Mouse (Mus musculus): ENCODE measurements around the gene Ell.

Ell gene

DNA sequence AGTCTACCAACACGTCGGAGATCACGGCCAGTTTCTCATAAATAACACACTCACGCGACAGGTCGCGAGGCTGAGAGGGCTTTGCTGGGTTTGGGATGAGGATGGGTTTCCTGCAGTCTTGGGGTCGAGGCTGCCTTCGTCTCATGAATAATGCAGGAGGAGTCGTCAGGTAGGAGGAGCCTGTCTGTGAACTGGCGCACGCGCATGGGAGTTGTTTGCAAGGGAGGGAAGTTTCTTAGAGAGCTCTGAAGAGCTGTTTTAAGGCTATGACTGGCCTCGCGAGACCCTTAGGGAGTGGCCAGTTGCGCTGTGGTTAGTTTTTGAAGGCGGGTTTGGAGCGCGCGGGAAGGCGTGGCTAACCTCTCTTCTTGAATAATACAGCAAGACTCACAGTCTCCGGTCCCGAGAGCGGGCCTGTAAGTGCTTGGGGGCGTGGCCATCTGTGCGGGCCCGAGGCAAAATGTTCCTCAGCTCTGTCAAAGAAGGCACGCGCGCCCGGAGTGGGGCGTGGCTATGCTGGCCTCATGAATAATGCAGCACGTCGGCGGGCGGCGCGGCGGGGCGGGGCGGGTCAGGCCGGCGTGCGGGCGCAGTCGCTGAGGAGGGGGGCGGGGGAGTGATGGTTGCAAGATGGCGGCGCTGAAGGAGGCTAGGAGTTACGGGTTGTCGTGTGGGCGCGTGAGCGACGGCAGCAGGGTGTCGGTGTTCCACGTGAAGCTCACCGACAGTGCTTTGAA lies at the start of gene Ell:
Ell (plus strand) TSS at position 381 of the 737 bp plus-strand sequence.
- peak; percentile 100 for DNase-seq

DNA sequence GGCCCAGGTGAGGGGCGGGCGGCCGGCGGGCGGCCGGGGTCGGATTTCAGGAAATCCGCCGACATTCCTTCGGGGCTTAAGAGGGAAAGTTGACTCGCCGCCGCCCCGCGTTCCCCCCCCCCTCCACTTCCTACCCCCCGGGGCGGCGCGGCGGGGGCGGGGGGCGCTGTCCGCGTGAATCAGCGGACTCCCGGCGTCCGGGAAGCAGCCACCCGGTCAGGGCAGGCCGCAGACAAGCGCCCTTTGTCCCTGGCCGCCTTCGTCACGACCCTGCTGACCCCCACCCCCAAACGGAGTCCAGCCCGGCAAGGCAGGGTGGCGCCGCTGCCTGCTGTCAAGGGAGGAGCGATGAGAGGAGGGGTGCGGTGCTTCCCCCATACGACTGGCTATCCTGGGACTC lies 49.7 kb upstream of the Ell start:
- no peak for DNase-seq

DNA sequence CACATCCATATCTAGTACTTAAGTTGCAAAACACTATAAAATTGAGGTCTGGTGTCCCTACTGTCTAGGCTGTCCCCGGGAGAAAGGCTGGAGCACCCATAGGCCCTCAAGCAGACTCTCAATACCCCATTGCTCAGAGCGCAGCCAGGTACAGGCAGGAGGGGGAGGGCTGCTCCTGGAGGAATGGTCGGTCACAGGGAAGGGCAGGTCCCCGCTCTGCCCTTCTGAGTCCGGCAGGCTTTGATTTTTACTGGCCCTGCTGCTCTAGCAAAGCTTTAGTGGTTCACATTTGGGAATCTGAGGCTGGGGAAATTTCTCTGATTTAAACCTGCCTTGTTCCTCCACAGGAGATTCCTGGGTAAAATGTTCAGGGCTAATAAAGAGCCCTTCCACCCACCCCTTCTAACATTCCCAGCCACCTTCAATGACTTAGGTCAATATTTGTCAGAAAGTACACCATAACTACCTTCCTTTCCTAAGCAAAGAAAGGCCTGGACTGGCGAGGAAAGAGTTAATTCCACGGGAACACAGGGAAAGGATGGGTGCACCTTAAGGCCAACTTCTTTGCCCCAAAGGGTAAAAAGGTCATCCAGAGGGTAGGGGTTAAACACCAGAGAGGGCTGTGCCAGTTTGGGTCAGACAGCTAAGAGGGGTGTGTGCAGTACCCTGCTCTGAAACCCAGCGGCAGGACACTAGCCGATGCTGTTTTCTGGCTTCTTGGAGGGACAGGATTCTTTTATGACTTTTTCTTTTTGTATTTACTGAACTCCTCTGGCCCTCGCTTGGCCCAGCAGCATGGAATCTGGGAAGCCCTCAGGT lies 49.0 kb upstream of the Ell start:
- DNase-seq, result no peak

DNA sequence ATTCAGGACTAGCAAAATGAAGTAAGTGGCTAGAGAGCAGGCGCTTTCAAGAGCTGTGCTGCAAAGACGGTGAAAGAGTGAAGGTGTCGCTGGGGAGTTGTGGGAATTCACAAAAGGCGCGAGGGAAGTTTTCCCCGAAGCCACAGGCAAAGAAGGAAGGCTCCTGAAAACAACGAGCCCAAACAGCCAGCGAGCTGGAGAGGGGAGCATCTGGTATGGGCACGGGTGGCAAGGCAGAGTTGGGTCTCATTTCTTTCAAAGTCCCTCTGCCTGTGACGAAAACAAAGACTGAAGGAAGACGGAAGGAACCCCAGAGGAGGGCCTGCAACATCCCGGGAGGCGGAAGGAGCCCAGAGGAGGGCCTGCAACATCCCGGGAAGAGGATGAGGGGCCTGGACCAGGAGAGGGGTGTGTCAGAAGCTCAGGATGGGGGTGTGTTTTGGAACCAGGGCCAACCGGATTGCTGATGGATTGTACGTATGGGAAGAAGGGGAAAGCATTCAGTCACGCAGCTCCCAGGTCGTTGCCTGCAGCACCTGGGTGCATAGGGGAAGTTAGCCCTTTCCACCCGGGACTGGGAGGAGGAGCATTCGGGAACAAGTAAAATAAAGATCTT lies 48.3 kb upstream of the Ell start:
- no peak for DNase-seq

DNA sequence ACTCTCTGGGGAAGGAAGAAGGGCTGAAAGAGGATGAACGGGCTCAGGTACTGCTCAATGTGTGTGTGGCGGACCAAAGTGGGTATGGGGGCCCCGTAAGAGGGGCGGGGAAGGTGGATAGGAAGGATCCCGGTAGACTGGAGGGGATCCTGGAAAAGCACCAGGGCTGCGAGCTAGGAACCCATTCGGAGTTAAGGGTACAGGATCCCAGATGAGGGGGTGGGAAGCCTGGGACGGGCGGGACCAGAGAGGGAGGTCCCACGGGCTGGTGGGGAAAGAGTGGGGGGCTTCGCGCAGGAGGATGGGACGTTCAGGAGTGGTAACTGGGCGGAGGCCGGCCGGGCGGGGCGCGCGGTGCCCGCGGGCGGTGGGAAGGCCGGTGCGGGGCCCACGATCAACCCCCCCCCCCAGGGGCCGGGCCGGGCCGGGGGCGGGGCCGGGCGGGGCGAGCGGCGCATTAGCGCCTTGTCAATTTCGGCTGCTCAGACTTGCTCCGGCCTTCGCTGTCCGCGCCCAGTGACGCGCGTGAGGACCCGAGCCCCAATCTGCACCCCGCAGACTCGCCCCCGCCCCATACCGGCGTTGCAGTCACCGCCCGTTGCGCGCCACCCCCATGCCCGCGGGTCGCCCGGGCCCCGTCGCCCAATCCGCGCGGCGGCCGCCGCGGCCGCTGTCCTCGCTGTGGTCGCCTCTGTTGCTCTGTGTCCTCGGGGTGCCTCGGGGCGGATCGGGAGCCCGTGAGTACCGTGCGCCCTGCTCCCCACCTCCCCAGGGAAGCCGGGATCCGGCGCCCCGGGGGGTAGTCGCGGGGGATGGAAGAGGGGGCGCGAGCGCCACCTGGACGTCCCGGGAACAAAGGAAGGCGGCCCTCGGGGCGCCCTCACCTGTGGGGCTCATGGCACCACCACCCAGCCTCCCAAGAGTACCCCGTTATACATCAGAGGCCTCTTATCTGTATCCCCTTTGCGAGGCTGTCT lies 46.3 kb upstream of the Ell start, which contains the start of gene Crlf1:
Crlf1 (plus strand) TSS at position 495 of the 977 bp plus-strand sequence.
- DNase-seq, result no peak

DNA sequence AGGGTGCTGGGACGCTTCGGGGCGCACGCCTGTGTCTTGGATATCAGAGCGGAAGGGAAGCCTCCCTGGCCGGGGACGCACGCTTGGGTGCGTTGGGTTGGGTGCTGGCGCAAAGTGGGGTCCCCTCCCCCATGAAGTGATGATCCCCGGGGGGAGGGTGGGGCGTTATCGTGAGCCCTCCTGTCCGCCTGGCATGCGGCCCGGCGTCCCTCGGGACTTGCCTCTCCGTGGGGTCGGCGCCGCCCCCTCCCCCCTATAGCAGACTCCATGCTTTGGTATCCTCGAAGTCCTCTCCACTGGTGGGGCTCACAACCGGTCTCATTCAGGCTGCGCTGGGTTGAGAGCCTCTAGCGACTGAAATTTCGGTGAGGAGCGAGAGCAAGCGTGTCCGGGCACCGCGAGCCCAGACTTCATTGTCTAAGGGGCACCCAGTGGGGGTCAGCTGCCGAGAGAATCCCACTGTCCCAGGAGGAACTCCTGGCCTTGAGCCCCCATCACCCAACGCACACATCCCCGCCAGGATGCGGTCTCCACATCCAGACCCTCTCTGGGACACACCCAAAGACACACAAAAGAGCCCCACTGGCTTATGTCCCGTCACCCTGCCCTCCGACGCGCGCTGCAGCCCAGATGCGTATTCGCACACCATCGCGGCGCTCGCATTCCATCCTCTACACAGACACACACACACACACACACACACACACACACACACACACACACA lies 45.4 kb upstream of the Ell start:
- no peak for DNase-seq

DNA sequence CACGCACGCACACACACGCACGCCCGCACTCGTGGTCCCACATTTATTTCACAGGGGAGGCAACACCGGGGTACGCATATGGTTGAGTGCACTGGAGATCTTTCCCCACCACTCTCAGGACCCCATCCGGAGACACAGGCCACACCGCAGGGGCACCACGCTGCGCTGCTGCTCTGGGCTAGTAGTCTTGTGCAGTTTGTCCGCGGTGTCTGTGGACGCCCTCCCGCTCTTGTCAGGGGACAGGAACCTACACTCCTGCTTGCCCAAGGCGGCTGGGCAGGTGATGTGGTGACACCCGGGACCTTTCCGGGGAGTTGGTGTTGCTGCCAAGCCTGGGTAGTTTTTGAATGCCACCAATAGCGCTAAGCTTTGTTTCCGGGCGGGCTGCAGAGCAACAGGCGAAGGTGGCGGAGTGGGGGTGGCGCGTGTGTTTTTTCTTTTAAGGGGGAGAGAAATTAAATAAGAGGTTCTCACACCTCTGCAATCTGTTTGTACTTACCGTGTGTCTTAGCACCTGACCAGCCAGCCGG lies 44.8 kb upstream of the Ell start:
- DNase-seq, result no peak

DNA sequence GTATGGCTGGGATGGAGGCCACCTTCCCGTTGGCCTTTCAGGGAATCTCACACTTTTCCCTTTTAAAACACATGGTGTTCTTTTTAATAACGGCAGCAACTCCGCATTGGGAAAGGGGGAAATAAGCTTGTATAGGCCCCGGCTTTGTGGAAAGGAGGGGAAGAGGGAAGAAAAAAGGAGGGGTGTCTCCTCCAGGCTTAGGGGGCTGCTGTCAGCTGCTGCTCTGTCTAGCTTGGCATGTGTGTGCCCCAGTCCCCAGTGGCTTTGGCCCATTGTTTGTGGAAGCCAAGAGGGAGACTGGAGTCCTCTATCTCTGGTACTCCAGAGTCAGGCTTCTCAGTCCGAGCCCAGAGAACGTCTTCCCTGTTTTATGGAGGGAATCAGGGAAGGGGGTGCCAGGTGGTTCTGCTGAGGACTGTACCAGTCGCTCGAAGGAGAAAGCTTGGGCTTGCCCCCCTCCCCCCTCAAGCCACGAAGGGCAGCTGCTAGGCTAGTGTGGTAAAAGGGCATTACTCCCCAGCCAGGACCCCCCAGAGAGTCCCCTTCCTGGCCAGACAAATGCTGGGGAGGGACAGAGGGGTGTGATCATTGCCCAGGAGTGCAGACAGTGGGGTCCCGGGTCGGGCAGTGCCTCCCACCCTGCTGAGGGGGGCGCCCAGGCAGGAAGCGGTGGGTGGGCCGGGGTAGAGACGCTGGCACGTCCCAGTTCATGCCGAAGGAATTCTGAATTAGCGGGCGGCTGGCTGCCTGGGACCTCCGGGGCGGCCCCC lies 44.1 kb upstream of the Ell start:
- no peak for DNase-seq

DNA sequence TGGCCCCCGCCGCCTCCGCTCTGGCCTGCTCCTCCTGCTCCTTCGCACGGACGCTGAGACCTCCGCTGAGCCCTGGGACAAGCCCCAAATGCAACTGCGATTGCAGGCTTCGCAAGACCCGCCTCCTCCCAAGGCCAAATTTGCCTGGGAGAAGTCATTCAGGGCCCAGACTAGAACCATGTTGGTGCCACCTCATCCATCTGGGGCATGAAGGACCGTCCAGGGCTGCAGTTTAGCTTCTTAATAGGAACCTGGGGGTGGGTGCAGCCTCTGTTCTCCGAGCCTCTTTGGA lies 43.5 kb upstream of the Ell start:
- no peak for DNase-seq

DNA sequence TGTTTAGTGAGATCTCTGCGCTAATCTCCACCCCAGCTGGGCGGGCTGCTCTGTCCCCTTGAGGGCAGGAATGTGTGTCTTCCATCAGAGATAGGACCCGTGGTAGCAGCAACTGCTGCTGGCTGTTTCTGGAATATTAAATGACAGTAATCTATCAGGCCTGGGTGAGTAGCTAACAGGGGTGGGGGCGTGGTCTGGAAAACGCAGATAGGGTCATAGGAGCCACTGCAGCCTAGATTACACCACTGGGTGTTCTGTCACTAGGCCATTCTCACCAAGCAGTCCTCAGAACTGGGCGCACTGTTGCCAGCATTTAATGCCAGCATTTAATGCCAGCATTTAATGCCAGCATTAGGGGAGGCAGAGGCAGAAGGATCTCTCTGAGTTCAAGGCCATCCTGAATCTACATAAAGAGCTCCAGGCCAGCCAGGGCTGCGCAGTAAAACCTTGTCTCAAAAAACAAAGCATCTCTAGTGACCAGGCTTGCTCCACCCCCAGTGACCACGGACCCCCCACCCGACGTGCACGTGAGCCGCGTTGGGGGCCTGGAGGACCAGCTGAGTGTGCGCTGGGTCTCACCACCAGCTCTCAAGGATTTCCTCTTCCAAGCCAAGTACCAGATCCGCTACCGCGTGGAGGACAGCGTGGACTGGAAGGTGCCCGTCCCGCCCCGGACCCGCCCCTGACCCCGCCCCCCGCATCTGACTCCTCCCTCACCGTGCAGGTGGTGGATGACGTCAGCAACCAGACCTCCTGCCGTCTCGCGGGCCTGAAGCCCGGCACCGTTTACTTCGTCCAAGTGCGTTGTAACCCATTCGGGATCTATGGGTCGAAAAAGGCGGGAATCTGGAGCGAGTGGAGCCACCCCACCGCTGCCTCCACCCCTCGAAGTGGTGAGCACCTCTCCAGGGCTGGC lies 38.6 kb upstream of the Ell start:
- no peak for DNase-seq

DNA sequence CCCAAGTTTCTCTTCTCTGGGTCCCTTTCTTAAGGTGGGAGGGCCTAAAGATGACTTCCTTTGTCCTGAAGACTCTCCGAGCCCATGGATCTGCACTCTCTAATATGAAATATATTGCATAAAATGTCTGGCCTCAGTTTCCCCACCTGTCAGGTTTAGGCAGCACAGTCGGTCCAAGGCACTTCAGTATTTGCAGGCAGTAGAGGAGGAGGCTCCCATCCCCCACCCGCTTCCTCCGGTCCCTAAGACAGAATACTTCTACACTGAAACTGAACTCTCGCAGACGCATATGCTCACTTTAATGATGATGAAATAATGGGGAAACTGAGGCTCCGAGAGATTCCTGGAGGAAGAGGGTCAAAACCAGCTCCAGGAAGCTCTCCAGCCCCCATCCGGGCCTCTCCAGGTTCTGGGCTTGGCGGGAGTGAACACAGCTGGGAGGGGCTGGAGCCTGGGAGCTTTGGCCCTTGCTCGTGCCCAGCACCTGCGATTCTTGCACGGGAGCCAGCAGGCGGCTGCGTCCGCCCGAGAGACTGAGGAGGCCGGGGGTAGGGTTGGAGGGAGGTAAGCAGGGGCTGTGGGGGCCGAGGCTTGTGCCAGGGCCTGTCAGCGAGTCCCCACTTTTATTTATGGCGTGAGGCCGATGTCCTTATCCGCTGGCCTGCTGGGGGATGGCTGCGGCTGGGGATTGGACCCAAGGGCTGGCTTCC lies 37.3 kb upstream of the Ell start:
- no peak for DNase-seq

DNA sequence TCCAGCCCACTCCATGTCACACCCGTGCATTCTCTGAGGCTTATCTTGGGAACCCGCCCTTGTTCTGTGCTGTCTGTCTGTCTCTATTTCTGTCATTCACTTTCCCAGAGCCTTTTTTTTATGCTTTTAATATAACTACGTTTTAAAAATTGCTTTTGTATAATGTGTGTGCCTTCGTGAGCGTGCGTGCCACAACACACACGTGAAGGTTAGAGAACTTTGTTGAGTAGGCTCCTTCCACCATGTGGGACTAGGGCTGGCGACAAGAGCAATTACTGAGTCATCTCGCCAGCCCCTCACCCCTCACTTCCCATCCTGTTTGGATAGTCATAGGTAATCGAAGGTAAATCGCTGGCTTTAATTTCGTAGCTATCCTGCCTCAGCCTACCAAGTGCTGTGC lies 36.7 kb upstream of the Ell start:
- no peak for DNase-seq

DNA sequence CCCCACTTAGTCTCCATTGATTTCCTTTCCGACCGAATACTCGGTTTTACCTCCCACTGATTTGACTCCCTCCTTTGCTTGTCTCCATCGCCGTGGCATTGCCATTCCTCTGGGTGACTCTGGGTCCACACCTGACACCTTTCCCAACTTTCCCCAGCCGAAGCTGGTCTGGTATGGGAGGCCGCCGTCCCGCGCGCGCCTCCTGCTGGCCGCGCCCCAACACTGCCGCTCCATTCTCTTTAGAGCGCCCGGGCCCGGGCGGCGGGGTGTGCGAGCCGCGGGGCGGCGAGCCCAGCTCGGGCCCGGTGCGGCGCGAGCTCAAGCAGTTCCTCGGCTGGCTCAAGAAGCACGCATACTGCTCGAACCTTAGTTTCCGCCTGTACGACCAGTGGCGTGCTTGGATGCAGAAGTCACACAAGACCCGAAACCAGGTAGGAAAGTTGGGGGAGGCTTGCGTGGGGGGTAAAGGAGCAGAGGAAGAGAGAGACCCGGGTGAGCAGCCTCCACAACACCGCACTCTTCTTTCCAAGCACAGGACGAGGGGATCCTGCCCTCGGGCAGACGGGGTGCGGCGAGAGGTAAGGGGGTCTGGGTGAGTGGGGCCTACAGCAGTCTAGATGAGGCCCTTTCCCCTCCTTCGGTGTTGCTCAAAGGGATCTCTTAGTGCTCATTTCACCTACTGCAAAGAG lies 36.1 kb upstream of the Ell start:
- no peak for DNase-seq

DNA sequence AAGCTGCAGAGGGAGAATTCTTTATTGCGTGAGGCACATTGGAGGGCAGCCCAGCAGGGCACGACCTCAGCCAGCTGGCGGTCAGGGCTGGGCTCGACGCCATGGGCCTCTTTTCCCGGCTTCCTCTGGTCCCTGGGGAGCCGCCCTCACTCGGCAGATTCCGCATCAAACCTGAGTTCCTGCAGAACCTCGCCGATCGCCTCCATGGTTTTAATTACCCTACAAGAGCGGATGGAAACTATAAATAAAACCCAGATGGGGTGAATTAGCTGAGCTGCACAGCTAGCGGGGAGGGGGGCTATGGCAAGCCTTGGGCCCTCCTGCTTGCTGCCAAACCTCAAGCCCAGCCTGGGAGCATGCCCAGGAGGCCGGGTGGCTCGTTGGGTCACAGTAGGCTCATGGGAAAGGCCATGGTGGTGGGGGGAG lies 35.0 kb upstream of the Ell start:
- DNase-seq, result peak; percentile 56

DNA sequence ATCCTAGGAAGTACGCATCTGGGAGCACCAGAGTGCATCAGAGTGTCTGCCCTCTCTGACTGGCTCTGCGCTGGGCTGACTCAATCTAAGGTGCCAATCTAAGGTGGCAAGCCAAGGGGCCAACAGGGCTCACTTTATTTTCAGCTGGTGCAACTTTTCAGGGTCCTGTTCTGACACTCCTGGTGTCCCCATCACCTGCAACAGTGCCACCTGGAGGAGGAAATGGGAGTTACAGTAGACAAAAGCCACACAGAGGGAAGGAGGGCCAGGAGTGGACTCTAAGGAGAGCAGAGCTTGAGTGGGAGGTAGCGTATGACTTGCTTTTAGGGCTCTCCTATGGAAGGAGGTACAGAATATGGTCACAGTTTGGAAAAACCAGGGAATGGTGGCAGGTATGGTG lies 34.4 kb upstream of the Ell start:
- peak; percentile 69 for DNase-seq

DNA sequence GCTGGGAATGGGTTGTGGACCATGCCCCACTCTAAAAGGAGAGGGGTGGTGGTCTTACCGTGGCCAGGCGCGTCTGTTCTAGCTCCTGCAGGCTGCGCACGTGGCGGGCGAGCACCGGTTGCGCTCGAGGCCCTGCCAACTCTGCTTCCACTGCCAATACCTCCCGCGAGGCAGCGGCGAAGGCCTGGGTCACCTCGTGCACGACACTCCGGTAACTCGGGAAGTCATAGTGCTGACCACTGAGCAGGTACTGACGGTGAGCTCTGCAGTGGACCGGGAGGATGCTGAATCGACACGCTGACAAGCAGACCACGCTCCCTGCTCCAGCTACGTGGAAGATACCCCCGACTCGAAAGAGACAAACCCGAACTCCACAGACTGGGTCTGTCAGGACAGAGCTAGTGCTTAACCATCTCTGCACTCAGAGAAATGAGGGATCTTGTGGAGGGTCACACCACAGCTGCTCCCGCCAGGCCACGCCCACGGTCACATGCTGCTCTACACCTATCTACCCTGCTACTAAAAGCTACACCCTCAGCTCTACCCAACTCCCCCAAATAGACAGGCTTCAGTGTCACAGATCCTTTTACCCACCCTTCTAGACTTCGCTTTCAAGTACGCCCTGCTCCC lies 33.4 kb upstream of the Ell start:
- no peak for DNase-seq

DNA sequence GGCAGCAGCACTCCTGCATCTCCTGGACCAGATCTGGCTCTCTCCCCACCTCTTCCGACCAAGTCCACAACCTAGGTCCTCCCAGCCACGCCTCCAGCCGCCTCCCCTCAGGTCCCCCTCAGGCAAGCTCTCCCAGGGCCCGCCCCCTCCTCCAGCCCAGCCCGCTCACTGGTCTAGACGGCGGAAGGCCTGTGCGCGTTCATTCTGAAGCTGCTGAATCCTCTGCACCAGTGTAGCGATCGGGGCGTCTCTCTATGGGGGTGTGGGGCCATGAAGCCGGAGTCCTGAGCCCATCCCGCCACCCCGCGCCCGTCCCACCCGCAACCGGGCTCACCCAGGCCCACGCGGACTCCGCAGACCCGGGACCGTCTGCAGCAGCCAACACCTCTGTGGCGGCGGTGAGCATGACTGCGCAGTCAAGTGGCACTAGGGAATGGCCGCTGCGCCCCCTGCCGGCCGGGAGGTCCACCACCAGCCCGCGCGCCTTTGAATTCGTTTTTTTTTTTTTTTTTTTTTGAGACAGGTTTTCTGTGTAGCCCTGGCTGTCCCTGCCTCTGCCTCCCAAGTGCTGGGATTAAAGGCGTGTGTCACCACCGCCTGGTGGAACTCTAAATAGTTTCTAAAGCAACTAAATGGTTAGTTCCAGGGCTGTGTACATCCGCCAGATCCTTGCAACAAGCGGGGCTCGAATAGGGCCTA lies 32.8 kb upstream of the Ell start, which contains the start of gene Rex1bd:
Rex1bd (minus strand) TSS at position 425 of the 699 bp plus-strand sequence.
- DNase-seq, result peak; percentile 95
